Mouse (Mus musculus): Measurements from ENCODE around the gene Tmem143. TPM values are rescaled to one million over a fixed set of nuclear protein-coding genes. Genes with fewer than 3 reads are reported as not detected.
"Not testable (repeated sequence)": the region's sequence is repeated elsewhere in the genome, so short reads cannot be mapped to it uniquely, and the experiment has no call there.

The Tmem143 gene
- polyA plus RNA-seq, 1 experiment: 52.5 TPM

- TF ChIP-seq POLR2A (IDR thresholded peaks at IDR 0.05; ENCODE audit: control insufficient read depth, extremely low read depth, insufficient read depth, low read length, poor library complexity) (no peak), CTCF (IDR thresholded peaks at IDR 0.05; ENCODE audit: borderline replicate concordance, control insufficient read depth, extremely low read depth, insufficient read depth, low read length, poor library complexity) (peak; percentile 74)
- Histone ChIP-seq H3K4me1 (replicated peaks; ENCODE audit: control insufficient read depth, insufficient read depth, low read length) (peaks cover 39% of the 10 kb centered on the region), H3K27me3 (ENCODE audit: control insufficient read depth, insufficient read depth, low read length) (no peaks in the 10 kb centered on the region), H3K36me3 (ENCODE audit: control insufficient read depth, insufficient read depth, low read length) (no peaks in the 10 kb centered on the region), H3K27ac (ENCODE audit: control insufficient read depth, insufficient read depth, low read length) (peak overlapping the region; percentile 92), H3K4me3 (ENCODE audit: control insufficient read depth, insufficient read depth, low read length) (peak overlapping the region; percentile 29)
- WGBS: 25% methylated on average over 14 of the region's 14 CpGs
- peak; percentile 71 for DNase-seq
Measured at GRCm38 (mm10) chr7:45924429-45924816, 27.7 kb downstream of the Tmem143 start.

- Histone ChIP-seq H3K27me3 (ENCODE audit: control insufficient read depth, insufficient read depth, low read length) (no peaks in the 10 kb centered on the region), H3K27ac (ENCODE audit: control insufficient read depth, insufficient read depth, low read length) (no peak overlapping the region), H3K36me3 (ENCODE audit: control insufficient read depth, insufficient read depth, low read length) (no peaks in the 10 kb centered on the region), H3K4me1 (replicated peaks; ENCODE audit: control insufficient read depth, insufficient read depth, low read length) (peaks cover 7% of the 10 kb centered on the region), H3K4me3 (ENCODE audit: control insufficient read depth, insufficient read depth, low read length) (no peak overlapping the region)
- 92% methylated on average over 21 of the region's 23 CpGs for WGBS
- DNase-seq: no peak
- no peak for TF ChIP-seq CTCF (IDR thresholded peaks at IDR 0.05; ENCODE audit: borderline replicate concordance, control insufficient read depth, extremely low read depth, insufficient read depth, low read length, poor library complexity)
- TF ChIP-seq POLR2A (IDR thresholded peaks at IDR 0.05; ENCODE audit: control insufficient read depth, extremely low read depth, insufficient read depth, low read length, poor library complexity): no peak
Measured at GRCm38 (mm10) chr7:45928626-45929295, 32.0 kb downstream of the Tmem143 start.

- no peak for DNase-seq
- 97% methylated on average over 1 of the region's 1 CpGs for WGBS
- H3K27ac ChIP-seq (ENCODE audit: control insufficient read depth, insufficient read depth, low read length): no peak overlapping the region
Measured at GRCm38 (mm10) chr7:45929688-45930087, 32.9 kb downstream of the Tmem143 start.

GRCm38 (mm10) chr7:45933766-45934165 lies 37.0 kb downstream of the Tmem143 start:
- DNase-seq; H3K4me1 ChIP-seq (replicated peaks; ENCODE audit: control insufficient read depth, insufficient read depth, low read length); H3K27me3 ChIP-seq (ENCODE audit: control insufficient read depth, insufficient read depth, low read length); H3K36me3 ChIP-seq (ENCODE audit: control insufficient read depth, insufficient read depth, low read length); H3K4me3 ChIP-seq (ENCODE audit: control insufficient read depth, insufficient read depth, low read length); H3K27ac ChIP-seq (ENCODE audit: control insufficient read depth, insufficient read depth, low read length): not testable (repeated sequence)
- WGBS: 42% methylated on average over 12 of the region's 12 CpGs

More at GRCm38 (mm10) chr7:45929688-45930087, 32.9 kb downstream of the Tmem143 start:
- no peak for TF ChIP-seq CTCF (IDR thresholded peaks at IDR 0.05; ENCODE audit: borderline replicate concordance, control insufficient read depth, extremely low read depth, insufficient read depth, low read length, poor library complexity)
- no peak for TF ChIP-seq POLR2A (IDR thresholded peaks at IDR 0.05; ENCODE audit: control insufficient read depth, extremely low read depth, insufficient read depth, low read length, poor library complexity)
- no peaks in the 10 kb centered on the region for H3K4me1 ChIP-seq (replicated peaks; ENCODE audit: control insufficient read depth, insufficient read depth, low read length)
- H3K36me3 ChIP-seq (ENCODE audit: control insufficient read depth, insufficient read depth, low read length): no peaks in the 10 kb centered on the region
- H3K4me3 ChIP-seq (ENCODE audit: control insufficient read depth, insufficient read depth, low read length): no peak overlapping the region
- H3K27me3 ChIP-seq (ENCODE audit: control insufficient read depth, insufficient read depth, low read length): no peaks in the 10 kb centered on the region

- 12% methylated on average over 7 of the region's 7 CpGs for WGBS
- DNase-seq: peak; percentile 74
Measured at GRCm38 (mm10) chr7:45935114-45935513, 38.4 kb downstream of the Tmem143 start.

GRCm38 (mm10) chr7:45939836-45940235 lies 43.1 kb downstream of the Tmem143 start:
- TF ChIP-seq CTCF (IDR thresholded peaks at IDR 0.05; ENCODE audit: borderline replicate concordance, control insufficient read depth, extremely low read depth, insufficient read depth, low read length, poor library complexity): no peak
- no peak for TF ChIP-seq POLR2A (IDR thresholded peaks at IDR 0.05; ENCODE audit: control insufficient read depth, extremely low read depth, insufficient read depth, low read length, poor library complexity)
- Histone ChIP-seq H3K4me1 (replicated peaks; ENCODE audit: control insufficient read depth, insufficient read depth, low read length) (no peaks in the 10 kb centered on the region), H3K36me3 (ENCODE audit: control insufficient read depth, insufficient read depth, low read length) (no peaks in the 10 kb centered on the region), H3K27me3 (ENCODE audit: control insufficient read depth, insufficient read depth, low read length) (no peaks in the 10 kb centered on the region), H3K4me3 (ENCODE audit: control insufficient read depth, insufficient read depth, low read length) (no peak overlapping the region), H3K27ac (ENCODE audit: control insufficient read depth, insufficient read depth, low read length) (no peak overlapping the region)
- no peak for DNase-seq
- WGBS: 52% methylated on average over 2 of the region's 2 CpGs

More at GRCm38 (mm10) chr7:45935114-45935513, 38.4 kb downstream of the Tmem143 start:
- H3K27ac ChIP-seq (ENCODE audit: control insufficient read depth, insufficient read depth, low read length): no peak overlapping the region
- no peaks in the 10 kb centered on the region for H3K36me3 ChIP-seq (ENCODE audit: control insufficient read depth, insufficient read depth, low read length)
- no peak overlapping the region for H3K4me3 ChIP-seq (ENCODE audit: control insufficient read depth, insufficient read depth, low read length)
- TF ChIP-seq CTCF (IDR thresholded peaks at IDR 0.05; ENCODE audit: borderline replicate concordance, control insufficient read depth, extremely low read depth, insufficient read depth, low read length, poor library complexity) (peak; percentile 84; the same call in 1 of the 2 replicates), POLR2A (IDR thresholded peaks at IDR 0.05; ENCODE audit: control insufficient read depth, extremely low read depth, insufficient read depth, low read length, poor library complexity) (no peak)
- no peaks in the 10 kb centered on the region for H3K27me3 ChIP-seq (ENCODE audit: control insufficient read depth, insufficient read depth, low read length)
- no peaks in the 10 kb centered on the region for H3K4me1 ChIP-seq (replicated peaks; ENCODE audit: control insufficient read depth, insufficient read depth, low read length)

GRCm38 (mm10) chr7:45941986-45942385 lies 45.2 kb downstream of the Tmem143 start:
- 98% methylated on average over 9 of the region's 9 CpGs for WGBS
- Histone ChIP-seq H3K27me3 (ENCODE audit: control insufficient read depth, insufficient read depth, low read length) (no peaks in the 10 kb centered on the region), H3K36me3 (ENCODE audit: control insufficient read depth, insufficient read depth, low read length) (no peaks in the 10 kb centered on the region), H3K4me3 (ENCODE audit: control insufficient read depth, insufficient read depth, low read length) (no peak overlapping the region), H3K4me1 (replicated peaks; ENCODE audit: control insufficient read depth, insufficient read depth, low read length) (no peaks in the 10 kb centered on the region), H3K27ac (ENCODE audit: control insufficient read depth, insufficient read depth, low read length) (no peak overlapping the region)
- TF ChIP-seq POLR2A (IDR thresholded peaks at IDR 0.05; ENCODE audit: control insufficient read depth, extremely low read depth, insufficient read depth, low read length, poor library complexity) (no peak), CTCF (IDR thresholded peaks at IDR 0.05; ENCODE audit: borderline replicate concordance, control insufficient read depth, extremely low read depth, insufficient read depth, low read length, poor library complexity) (no peak)
- no peak for DNase-seq

- H3K4me3 ChIP-seq (ENCODE audit: control insufficient read depth, insufficient read depth, low read length); H3K27me3 ChIP-seq (ENCODE audit: control insufficient read depth, insufficient read depth, low read length); H3K4me1 ChIP-seq (replicated peaks; ENCODE audit: control insufficient read depth, insufficient read depth, low read length); H3K36me3 ChIP-seq (ENCODE audit: control insufficient read depth, insufficient read depth, low read length); H3K27ac ChIP-seq (ENCODE audit: control insufficient read depth, insufficient read depth, low read length); DNase-seq: not testable (repeated sequence)
- WGBS: 37% methylated on average over 1 of the region's 1 CpGs
Measured at GRCm38 (mm10) chr7:45943280-45943679, 46.5 kb downstream of the Tmem143 start.

Data from thymus, adult 2 months (tissue).